Mouse (Mus musculus) G1E (cell line): ENCODE measurements around the gene Pitpnm1.

Experiments
- CTCF ChIP-seq: IDR thresholded peaks from 2 replicates; pipeline ENCODE4 v1.5.1; 2012; ENCODE audit warnings: low read depth, low read length, inconsistent platforms, mixed read lengths
- TAL1 ChIP-seq: conservative IDR thresholded peaks from 2 replicates; pipeline ENCODE4 v1.6.1; 2012; ENCODE audit warnings: low read depth, low read length, inconsistent platforms, mixed read lengths

DNA sequence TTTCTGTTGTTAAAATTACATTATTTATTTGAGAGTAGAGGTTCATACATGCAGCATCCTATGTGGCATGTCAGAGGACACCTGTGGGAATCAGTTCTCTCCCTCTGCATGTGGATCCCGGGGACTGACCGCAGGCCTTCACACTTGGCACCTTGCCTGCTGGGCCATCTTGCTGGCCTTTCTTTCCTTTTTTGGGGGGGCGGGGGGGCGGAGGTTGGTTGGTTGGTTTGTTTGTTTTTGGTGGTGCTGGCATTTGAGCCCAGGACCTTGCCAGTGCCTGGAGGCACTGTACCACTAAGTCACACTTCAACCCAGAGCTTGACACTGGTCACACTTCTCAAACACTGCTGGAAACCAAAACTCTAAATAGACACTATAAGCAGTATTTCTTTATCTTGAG is 34.6 kb downstream of the Pitpnm1 start:
- no peak for TF ChIP-seq CTCF
- TF ChIP-seq TAL1, result no peak
